Mouse (Mus musculus) heart, adult 2 months (tissue): Measurements from ENCODE around the gene Eif1.

ENCODE experiments used
- CTCF ChIP-seq: fragments of 200-600 bp; IDR thresholded peaks from 2 replicates; pipeline ENCODE4 v1.8.1; 2022; ENCODE audit warnings: antibody characterized with exemption, mild to moderate bottlenecking, moderate library complexity
- EP300 ChIP-seq: fragments of 200-500 bp; IDR thresholded peaks from 2 replicates; pipeline ENCODE4 v1.6.1; 2011; ENCODE audit warnings: low read depth, low read length, control low read depth; ENCODE audit not compliant: insufficient read depth
- POLR2A ChIP-seq: fragments of 200-500 bp; IDR thresholded peaks from 2 replicates; pipeline ENCODE4 v1.6.1; 2011; ENCODE audit warnings: mild to moderate bottlenecking, low read depth, low read length, control low read depth; ENCODE audit not compliant: insufficient read depth

GRCm38 (mm10) chr11:100318529-100319451 lies 895 bp upstream of the Eif1 start:
- TF ChIP-seq CTCF: no peak
- TF ChIP-seq POLR2A: no peak
- no peak for TF ChIP-seq EP300
